Mouse (Mus musculus): ENCODE measurements around the gene Ampd1.
A peak's percentile ranks its signal among the peaks of the same experiment; 100 is the strongest.

The Ampd1 gene

DNA sequence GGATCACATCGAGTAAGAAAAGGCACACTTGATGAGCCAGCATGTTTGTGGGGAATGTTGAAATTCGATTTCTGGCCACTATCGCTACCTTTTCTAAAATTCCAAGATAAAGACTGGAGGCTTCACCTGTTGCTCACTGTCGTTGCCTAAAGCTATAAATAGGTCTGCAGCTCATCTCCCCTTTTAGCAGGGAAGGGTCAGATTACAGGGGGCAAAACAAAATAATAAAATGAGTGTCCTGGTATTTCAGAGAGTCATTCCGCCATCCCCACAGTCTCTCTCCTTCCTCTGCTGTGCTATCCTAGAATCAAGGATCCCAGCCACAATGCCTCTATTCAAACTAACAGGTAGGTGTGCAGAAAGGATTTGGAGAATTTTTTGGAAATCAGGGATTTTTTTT, at the start of gene Ampd1:
Gene Ampd1, plus strand, starts transcription at position 244 of the 400 bp plus-strand sequence.
- no peak for DNase-seq (ENCODE audit: low read depth)

DNA sequence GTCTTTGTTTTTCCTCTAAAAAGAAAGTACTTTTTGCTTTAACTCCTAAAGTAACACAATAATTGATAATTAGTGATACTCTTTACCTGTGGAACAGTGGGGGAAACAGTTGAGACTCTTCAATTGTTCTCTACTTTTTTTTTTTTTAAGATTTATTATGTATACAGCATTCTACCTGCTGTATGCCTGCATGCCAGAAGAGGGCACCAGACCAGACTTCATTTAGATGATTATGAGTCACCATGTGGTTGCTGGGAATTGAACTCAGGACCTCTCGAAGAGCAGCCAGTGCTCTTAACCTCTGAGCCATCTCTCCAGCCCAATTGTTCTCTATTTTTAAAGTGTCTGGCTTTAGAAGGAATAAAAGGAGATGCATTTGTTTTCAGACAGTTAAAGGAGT, 47.6 kb upstream of the Ampd1 start:
- peak; percentile 77 for DNase-seq (ENCODE audit: low read depth)

DNA sequence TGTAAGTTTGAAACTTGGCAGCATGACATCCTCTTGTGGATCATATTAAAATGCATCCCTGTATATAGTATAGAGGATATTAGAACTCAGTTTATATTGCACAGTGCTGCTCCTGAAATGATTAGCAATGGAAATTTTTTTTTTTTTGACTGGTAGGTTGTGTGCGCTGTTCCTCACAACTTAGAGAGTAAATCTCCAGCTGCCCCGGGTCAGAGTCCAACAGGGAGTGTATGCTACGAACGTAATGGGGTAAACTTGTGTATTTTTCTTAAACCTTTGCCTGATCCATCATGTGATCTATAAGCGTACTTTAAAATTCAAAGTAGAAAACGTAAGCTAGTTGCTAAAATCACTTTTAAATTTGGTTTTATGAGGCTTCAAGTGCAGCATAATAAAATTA, 33.5 kb upstream of the Ampd1 start:
- DNase-seq (ENCODE audit: low read depth): no peak

DNA sequence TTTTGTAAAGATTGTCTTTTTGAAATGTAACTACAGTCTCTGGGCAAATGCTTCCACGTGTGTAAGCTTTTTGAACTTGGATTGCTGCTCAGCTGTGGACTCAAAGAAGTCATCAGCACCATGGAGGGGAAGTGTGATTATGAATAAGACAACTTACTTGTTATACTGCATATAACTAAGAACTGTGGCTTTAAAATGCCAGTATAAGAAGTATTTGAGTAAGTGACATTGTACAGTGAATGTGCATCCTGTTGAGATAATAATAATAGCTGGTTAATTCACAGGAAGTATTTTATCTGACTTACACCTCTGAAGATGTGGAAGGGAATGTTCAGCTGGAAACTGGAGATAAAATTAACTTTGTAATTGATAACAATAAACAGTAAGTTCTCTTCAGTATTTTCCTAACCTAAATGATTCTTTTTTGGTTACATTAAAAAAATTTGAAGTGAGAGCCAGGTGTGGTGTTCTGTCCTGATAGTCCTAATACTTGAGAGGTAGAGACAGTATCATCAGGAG, 32.9 kb upstream of the Ampd1 start:
- DNase-seq (ENCODE audit: low read depth): no peak

DNA sequence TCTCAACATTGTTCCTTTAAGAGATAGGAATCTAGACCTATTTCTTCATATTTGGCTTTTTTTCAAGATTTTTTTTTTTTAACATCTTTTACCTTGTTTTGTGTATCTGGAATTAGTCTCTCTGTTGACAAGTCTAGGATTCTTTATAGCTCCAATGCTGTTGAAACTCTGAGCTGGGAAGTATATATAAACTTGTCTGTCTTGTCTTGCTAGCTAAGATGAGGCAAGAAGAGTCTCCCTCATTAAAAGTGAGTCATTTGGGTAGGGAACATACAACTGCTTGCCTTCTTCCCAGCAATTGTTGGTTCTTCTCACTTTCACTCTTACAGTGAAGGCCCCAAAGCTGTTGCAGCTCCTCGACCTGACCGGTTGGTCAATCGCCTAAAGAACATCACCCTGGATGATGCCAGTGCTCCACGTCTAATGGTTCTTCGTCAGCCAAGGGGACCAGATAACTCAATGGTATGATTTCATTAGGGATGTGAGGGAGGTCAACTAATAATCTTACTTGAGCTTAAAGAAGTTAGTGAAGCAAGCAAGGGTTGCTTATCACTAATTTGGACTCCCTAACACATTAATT, 17.7 kb upstream of the Ampd1 start:
- no peak for DNase-seq (ENCODE audit: low read depth)

DNA sequence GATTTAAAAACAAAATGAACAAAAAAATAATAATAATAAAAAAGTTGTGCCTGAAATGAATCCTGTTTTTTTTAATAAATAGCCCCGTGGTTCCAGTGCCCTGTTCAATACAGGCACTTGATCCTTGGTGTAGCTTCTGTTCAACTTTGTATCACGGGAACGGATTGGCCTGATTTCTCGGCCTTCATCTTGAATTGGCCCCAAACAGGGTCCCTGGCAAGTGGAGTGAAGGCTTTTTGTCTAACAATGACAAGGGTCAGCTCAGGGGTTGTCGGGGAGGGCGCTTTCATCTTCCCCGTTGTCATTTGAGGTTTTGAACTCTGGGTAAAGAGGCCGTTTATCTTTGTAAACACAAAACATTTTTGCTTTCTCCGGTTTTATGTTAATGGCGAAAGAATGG, 16.1 kb upstream of the Ampd1 start:
- DNase-seq (ENCODE audit: low read depth): no peak

DNA sequence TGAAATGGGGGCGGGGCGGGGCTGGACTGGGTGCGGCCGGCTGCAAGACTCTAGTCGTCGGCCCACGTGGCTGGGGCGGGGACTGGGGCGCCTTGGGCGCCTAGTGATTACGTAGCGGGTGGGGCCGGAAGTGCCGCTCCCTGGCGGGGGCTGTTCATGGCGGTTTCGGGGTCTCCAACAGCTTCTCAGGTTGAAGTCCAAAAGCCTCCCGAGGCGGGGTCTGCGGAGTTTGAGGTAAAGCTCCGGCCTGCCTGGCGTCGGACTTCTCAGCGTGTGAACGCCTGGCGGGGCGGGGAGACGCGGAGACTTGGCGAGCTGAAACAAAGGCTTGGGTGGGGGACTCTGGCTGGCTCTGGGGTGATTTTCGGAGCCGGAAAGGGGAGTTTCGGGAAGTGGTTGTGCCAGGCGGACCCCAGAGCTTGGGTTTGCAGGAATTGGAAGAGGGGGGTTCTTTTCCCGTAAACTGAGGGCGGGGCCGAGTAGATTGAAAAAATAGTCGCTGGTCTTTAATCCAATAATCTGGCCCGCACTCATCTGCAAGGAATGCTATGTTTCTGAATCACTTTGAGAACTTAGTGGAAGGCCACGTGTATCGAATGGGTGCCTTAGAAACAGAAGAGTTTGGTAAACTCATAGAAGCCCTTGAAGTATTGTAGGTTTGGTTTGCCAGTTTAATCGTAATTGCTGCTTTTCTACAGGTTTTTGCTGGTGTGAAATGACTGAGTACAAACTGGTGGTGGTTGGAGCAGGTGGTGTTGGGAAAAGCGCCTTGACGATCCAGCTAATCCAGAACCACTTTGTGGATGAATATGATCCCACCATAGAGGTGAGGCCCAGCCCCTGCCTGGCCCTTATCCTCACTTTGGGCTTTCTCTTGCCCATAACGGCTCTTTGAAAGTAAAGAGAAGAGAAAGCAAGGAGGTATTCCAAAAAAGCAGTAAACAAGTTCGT, 15.3 kb upstream of the Ampd1 start, which contains the start of gene Nras:
Gene Nras, plus strand, starts transcription at position 79 of the 951 bp plus-strand sequence.
- DNase-seq (ENCODE audit: low read depth): peak; percentile 92

DNA sequence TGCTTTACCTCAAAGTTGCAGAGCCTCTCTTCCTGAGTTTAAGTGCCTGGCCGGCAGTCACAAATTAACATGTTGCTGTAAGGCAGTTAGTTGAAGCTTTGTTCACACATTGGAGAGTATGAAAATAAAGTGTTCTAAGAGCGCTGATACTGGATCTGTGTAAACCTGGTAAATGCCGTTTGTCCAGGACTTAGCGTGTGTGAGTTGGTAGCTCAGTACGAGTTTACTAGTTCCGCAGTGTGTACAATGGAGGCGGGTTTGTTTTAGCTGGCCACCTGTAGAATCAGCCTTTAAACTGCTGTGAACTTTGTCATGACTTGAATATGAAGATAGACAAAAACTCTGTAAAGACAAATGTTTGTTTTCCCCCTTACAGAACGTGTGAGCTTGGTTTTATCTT, 6.9 kb upstream of the Ampd1 start:
- no peak for DNase-seq (ENCODE audit: low read depth)

DNA sequence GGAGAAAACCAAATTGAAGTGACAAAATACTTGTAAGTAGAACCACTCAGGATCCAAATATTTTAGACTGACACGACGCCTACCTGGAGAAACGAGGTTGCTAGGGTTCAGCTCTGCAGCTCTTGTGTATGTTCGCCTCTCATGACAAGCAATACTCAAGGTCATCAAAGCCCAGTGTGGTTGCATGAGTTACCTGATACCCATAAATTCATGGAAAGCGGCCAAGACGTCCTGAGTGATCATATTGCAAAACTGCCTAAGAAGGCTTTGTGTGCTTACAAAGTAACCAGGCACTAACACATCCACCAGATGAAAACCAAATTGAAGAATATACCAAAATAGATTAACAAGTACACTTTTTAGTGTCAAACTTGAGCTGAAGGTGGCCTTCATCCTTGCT, 4.8 kb upstream of the Ampd1 start:
- no peak for DNase-seq (ENCODE audit: low read depth)

DNA sequence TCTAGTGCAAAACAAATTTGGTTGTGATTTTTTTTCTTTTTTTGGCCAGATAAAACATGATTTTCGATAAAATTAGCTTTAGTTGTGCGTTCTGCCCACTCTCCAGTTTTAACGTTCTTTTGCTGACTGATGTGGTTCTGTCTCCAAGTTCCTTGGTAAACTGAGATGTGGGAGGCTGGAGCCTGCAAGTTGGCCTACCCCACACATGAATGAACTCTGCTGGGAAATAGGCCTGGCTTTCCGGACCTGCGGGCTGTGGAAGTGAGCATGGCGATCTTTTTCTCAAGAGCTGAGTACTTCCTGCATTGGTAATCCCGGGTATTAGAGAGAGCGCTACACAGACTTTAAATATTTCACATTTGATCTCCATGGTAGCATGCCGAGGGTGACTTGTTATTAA, 2.1 kb downstream of the Ampd1 start:
- no peak for DNase-seq (ENCODE audit: low read depth)

DNA sequence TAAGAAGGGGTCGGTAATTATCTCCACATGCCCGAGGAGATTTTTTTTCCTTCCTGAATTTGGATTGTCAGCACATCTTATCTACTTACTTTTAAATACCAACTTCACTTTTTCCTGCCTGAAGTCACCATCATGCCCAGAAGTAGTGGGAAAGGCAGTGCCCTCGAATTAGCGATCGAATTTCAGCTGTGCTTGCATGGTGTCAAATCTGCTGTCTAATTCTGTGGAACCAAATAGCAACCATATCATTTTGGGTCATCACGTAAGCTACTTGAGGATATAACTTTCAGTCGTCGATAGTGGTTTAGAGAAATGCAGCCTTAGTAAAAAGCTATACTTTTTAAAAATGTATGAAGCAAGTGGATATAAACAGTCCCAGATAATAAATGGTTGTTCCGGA, 2.7 kb downstream of the Ampd1 start:
- DNase-seq (ENCODE audit: low read depth): no peak

DNA sequence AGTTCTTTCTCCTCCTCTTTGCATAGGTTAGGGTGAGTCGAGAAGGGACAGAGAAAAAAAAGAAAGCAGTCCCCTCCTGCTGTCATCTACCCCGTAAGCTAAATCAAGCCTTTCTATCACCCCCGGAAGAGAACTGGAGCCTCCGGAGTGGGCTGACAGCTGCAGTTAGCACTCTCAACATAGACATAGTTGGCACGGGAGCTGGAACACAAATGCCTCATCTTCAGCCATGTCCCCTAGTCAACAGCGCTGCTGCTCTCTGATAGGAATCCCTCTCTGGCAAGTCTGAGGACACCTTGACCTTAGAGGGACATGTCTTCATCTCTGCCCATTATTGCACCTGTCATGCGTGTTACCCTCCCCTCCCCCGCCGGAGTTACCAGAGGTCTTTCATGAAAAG, 5.5 kb downstream of the Ampd1 start:
- no peak for DNase-seq (ENCODE audit: low read depth)

DNA sequence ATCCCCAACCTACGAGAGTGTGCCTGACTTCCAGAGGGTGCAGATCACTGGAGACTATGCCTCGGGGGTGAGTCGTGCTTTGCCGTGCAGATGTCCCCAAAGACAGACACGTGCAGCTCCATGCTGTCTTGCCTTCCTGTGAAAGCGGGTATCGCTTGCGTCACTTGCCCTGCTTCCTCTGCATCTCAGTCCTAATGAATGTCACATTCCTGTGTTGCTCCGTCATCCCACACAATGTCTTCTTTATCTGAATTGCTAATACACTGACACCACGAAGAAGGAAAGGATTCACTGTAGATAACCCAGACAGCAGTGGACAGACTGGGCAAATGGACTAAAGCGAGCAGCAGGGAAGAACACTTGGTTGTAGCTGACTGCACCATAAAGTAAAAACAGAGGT, 7.2 kb downstream of the Ampd1 start:
- DNase-seq (ENCODE audit: low read depth): no peak

DNA sequence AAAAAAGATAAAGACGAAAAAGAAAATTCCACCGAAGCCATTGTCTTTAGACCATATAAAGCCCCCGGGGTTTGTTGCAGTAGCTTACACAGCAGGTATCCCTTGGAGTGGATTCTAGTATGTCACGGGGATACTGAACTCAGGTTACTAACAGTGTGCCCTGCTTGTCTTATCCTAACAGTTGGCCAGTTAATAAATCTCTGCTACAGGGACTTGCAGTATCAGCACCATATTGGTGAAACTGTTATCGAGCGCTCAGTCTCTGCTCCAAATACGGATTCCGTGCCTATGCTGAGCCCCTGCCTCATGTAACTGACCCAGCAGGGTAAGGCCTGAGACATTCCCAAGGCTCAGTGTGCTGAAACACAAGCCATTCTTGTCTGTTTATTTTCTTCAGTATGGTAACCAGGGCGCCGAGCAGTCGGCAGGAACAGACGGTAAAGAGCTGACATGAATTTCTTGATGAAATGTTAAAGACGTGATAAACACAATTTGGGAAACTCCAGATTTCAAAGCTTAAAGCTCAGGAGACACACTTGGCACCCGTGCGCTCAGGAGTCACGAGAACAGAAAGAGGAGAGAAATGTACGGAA, 8.1 kb downstream of the Ampd1 start:
- DNase-seq (ENCODE audit: low read depth): no peak

DNA sequence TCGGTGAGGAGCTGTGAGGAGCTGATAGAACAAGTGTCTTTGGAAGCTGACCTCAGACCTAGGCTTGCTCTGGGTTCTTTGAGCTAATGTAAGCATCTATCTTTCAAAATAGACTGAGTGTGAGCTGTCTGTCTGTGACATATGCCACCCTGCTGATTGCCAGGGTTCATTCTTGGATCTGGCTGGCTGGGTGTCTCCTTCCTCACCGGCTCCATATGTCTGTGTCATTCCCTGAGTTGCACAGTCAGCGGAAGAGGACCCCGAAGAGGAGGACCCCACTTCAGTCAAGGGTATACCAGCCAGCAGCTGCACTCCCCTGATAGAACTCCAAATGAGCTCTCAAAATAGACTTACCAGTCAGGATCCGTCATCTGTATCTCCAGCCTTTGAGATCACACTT, 8.9 kb downstream of the Ampd1 start:
- DNase-seq (ENCODE audit: low read depth): no peak

DNA sequence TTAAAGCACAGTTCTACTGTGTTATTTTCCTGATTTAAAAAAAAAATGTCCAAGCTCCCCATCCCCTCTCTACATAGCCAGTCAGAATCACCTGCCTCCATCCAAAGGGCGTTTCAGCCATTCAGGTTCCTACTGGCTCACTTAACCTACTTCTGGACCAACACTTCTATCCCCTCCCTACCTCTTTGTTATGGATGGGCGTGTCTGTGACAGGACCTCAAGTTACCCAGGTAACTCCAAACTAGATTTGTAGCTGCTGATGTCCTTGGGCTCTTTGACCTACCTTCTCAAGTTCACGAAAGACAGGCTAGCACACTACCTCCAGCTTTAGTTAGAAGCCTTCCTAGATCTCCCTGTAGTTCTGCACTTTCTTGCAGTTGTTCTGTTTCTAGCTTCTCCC, 12.2 kb downstream of the Ampd1 start:
- DNase-seq (ENCODE audit: low read depth): no peak

DNA sequence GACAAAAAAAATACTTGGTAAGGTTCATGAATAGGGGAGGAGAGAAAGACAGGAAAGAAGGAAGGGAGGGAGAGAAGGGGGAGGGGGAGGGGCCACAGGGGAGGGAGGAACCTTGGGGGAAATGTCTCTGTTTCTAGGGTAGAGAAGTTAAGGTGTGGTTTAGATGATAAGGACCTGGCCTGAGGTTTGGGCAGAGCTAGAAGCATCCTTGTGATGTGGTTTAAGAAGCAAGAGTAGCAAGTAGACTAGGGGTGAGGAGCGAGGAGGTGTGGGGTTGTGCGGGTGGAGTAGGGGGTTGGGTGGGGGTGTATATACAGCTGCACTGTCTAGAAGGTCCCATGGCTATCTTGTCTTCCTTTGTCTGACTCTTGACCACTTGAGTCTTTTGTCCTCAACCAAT, 17.9 kb downstream of the Ampd1 start:
- DNase-seq (ENCODE audit: low read depth): peak; percentile 76

DNA sequence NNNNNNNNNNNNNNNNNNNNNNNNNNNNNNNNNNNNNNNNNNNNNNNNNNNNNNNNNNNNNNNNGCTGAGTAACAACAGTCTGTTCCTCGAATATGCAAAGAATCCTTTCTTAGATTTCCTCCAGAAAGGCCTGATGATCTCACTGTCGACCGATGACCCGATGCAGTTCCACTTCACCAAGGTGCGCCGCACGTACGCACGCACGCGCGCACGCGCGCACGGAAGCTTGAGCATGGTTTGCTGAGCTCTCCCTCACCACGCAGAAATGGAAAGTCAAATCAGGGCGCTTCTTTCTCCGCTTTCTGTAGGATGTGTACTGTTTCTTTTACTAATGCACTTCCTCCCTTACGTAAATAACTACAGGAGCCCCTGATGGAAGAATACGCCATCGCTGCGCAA, 24.8 kb downstream of the Ampd1 start:
- DNase-seq (ENCODE audit: low read depth): no peak

DNA sequence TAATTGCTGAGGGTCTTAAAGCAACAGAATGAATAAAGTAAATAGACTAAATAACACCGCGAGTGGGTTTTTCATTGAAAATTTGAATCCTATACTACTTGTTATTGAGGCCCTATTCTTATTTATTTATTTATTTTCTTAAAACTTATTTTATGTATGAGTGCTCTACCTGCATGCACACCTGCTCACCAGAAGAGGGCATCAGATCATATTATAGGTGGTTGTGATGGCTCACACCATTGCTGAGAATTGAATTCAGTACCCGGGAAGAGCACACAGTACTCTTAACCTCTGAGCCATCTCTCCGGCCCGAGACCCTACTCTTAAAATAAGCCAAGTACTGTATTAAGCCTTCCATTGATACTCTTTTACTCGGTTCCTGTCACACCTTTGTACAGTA, 25.9 kb downstream of the Ampd1 start:
- peak; percentile 55 for DNase-seq (ENCODE audit: low read depth)

DNA sequence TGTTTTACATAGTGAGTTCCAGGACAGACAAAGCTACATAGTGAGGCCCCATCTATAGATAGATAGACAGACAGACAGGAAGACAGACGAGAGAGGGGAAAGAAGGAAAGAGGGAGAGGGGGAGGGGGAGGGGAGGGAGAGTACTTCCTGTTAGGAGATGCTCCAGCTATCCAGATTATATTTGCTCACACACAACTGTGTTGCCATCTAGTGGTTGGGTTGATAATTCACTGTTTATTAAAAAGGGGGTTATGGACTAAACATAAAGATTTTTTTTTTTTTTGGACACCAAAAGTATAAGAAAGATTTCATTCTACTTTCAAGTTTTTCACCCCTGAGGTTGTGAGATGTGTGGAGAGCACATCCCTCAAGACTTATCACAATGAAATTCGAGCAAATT, 26.9 kb downstream of the Ampd1 start:
- DNase-seq (ENCODE audit: low read depth): peak; percentile 65

DNA sequence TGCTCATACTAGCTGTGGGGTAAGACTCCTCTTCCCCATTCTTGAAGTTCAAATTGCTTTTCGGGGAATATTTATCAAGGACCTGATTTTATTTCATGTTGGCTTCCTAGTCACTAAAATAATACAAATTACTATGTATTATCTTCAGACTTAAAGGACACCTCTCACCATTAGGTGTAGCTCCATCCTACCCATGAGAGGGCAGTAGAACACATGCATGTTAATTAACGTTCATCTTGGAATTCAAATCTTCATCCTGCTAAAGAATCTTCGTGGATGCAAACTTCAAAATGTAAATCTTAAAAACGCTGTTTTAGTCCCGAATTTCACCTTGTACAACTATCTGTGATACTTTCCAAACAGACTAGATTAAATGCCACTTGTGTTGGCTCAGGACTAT, 27.4 kb downstream of the Ampd1 start:
- DNase-seq (ENCODE audit: low read depth): no peak

DNA sequence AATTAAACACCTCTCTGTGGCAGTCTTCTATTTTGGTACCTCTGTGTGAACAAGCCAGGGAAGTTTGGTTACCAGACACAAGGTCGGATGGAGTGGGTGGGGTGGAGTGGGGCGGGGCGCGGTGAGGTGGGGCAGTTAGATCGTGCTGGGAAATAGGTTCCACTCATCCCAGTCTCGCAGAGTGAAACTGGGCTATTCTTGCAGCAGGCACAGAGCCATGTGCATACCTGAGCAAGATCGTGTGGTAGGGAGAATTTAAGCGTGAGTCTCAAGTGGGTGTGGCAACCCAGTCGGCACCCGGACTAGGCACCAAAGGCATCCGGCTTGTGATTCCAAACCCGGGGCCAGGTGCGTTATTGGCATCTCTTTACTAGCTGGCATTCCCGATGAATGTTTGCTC, 28.1 kb downstream of the Ampd1 start:
- DNase-seq (ENCODE audit: low read depth): no peak

Measured in naive thymus-derived CD4-positive, alpha-beta T cell, adult 2 months (primary cell).